ENCODE assay signal across 25 mouse cellular contexts in the genomic region with DNA sequence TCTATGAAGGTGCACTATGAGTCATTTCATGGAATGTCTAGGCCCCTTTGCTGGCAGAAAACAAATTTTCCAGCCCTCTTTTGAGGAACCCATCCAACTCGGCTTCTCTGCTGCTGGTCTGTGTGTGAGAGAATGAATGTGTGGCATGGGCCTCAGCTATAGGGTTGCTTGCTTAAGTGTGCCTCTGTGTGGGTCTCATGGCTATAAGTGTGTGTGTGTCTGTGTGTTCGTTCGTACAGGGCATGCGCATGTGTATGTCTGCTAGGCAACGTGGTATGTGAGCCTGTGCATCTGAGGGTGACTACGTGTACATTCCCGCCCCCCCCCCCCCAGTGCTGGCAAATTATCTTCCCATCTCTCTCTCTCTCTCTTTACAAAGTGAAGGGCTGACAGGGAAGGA. TPM values are rescaled to one million over a fixed set of nuclear protein-coding genes. Genes with fewer than 3 reads are reported as not detected.
"Had no signal": no experiment of that assay in that cellular context is flagged by ENCODE, and none has a peak within 500 bp of the region (broad histone marks: within the 10 kb centered on the region; RNA-seq: fewer than 3 reads in every experiment).

No protein-coding gene starts in this region.

- H3K27me3 ChIP-seq: heart, embryonic 12.5 days; hindbrain, embryonic 15.5 days; kidney, embryonic 15.5 days had no signal

- H3K9me3 ChIP-seq: heart, embryonic 10.5 days; heart, embryonic 12.5 days; hindbrain, embryonic 13.5 days; hindbrain, embryonic 15.5 days; kidney, embryonic 15.5 days; limb, embryonic 10.5 days; limb, embryonic 12.5 days had no signal

- DNase-seq: gastrocnemius, postnatal 14 days; gastrocnemius, postnatal 36 days; heart, adult 18-20 months; heart, postnatal 10 days; kidney, adult 11 months; kidney, adult 2 months; kidney, adult 9 months; kidney, postnatal 14 days; kidney, postnatal 36 days; layer of hippocampus, adult 9-11 months; layer of hippocampus, postnatal 36 days; liver had no signal

- ATAC-seq: hindbrain, postnatal 0 days; intestine, embryonic 16.5 days had no signal

- H3K4me3 ChIP-seq: heart, embryonic 10.5 days; heart, embryonic 12.5 days; hindbrain, embryonic 13.5 days; hindbrain, embryonic 15.5 days; kidney, embryonic 15.5 days; left cerebral cortex, adult 2 months; limb, embryonic 10.5 days; limb, embryonic 12.5 days had no signal

- H3K36me3 ChIP-seq: heart, embryonic 10.5 days; heart, embryonic 12.5 days; hindbrain, embryonic 13.5 days; hindbrain, embryonic 15.5 days; kidney, embryonic 15.5 days; limb, embryonic 10.5 days; limb, embryonic 12.5 days had no signal

- H3K4me1 ChIP-seq: hindbrain, embryonic 13.5 days; hindbrain, embryonic 15.5 days; limb, embryonic 12.5 days had no signal

RNA-seq across cellular contexts. Expression of a gene that starts 58.6 kb away (rescaled TPM):
- total RNA-seq: gastrocnemius, adult 18-20 months; gastrocnemius, adult 8-10 months; gastrocnemius, postnatal 36 days; hematopoietic stem cell, adult 5-6 weeks had no signal
